Comparison of ENCODE assay signal across 13 mouse cellular contexts in the genomic region with DNA sequence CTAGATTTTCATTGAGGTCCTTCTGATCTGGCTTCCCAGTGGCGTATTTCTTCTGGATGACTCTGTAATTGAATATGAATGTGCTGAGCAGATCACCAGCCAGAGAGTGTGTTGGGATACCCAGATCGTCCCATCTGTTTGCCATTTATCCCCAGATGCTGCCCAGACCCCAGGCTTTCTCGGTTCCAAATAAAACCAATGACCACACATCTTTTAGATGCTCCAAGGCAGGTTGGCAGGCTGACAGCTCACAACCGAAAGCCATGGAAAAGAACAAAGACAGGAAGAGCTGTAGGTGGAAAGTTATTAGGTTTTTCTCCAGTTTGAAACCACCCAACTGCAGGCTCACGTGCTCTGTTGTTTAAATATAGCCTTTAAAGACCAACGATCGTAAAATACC.
DNase-seq lines count a peak whose midpoint lies in the region; ATAC-seq and TF ChIP-seq lines count a peak whose summit lies in the region.
"Had no signal": no experiment of that assay in that cellular context is flagged by ENCODE, and none has a peak within 500 bp of the region (broad histone marks: within the 10 kb centered on the region; RNA-seq: fewer than 3 reads in every experiment).

No protein-coding gene starts in this region.

- TF ChIP-seq POLR2A in limb, embryonic 14.5 days (IDR thresholded peaks at IDR 0.05; ENCODE audit: borderline replicate concordance, extremely low read depth, insufficient read depth, insufficient read length) = no peak

- ATAC-seq in hindbrain, postnatal 0 days = no peak
- ATAC-seq in limb, embryonic 14.5 days (ENCODE audit: low FRiP score, low read depth) = peak; percentile 76
- ATAC-seq in liver, postnatal 0 days = no peak
- ATAC-seq: intestine, embryonic 15.5 days had no signal

- peak; percentile 47 for DNase-seq in hindbrain, postnatal 0 days (ENCODE audit: low spot score)
- no peak for DNase-seq in hindbrain, embryonic 10.5 days (ENCODE audit: low spot score)
- peak; percentile 54 for DNase-seq in embryonic facial prominence, embryonic 10.5 days (ENCODE audit: low spot score)
- DNase-seq in heart, adult 9 months (ENCODE audit: low spot score in 2 of 2) = peak; percentile 47 to 58
- DNase-seq in limb, embryonic 14.5 days (ENCODE audit: low spot score) = peak; percentile 84
- no peak for DNase-seq in adrenal gland, postnatal 14 days
- DNase-seq in liver, postnatal 0 days = no peak
- no peak for DNase-seq in layer of hippocampus, postnatal 36 days
- DNase-seq: cerebellum, adult 9-10 months had no signal

- 65% methylated on average over 7 of the region's 7 CpGs for WGBS in hindbrain, postnatal 0 days
- WGBS in hindbrain, embryonic 10.5 days = 81% methylated on average over 7 of the region's 7 CpGs
- WGBS in embryonic facial prominence, embryonic 10.5 days = 69% methylated on average over 7 of the region's 7 CpGs
- WGBS in limb, embryonic 14.5 days = 24% methylated on average over 7 of the region's 7 CpGs
- 76% methylated on average over 7 of the region's 7 CpGs for WGBS in liver, postnatal 0 days (ENCODE audit: insufficient replicate concordance)

- H3K9me3 ChIP-seq in hindbrain, postnatal 0 days (ENCODE audit: low read length) = no peaks in the 10 kb centered on the region
- H3K9me3 ChIP-seq in hindbrain, embryonic 10.5 days = 0 out of 2 replicates have a peak, but pooled peaks cover under 1% of the 10 kb centered on the region
- no peaks in the 10 kb centered on the region for H3K9me3 ChIP-seq in embryonic facial prominence, embryonic 10.5 days
- H3K9me3 ChIP-seq in limb, embryonic 14.5 days (ENCODE audit: control insufficient read depth, low read length) = no peaks in the 10 kb centered on the region
- H3K9me3 ChIP-seq in liver, postnatal 0 days (ENCODE audit: low read length) = no peaks in the 10 kb centered on the region
- H3K9me3 ChIP-seq: intestine, embryonic 15.5 days; midbrain, embryonic 12.5 days; stomach, embryonic 15.5 days had no signal

- no peak overlapping the region for H3K27ac ChIP-seq in hindbrain, postnatal 0 days
- no peak overlapping the region for H3K27ac ChIP-seq in hindbrain, embryonic 10.5 days
- no peak overlapping the region for H3K27ac ChIP-seq in embryonic facial prominence, embryonic 10.5 days (replicated peaks)
- H3K27ac ChIP-seq in limb, embryonic 14.5 days (replicated peaks; ENCODE audit: low read depth, low read length) = peak overlapping the region; percentile 67; the same call in 1 of the 2 replicates
- H3K27ac ChIP-seq in liver, postnatal 0 days (ENCODE audit: low read depth) = no peak overlapping the region
- H3K27ac ChIP-seq: midbrain, embryonic 12.5 days; stomach, embryonic 15.5 days had no signal

- no peaks in the 10 kb centered on the region; the same call in 1 of the 2 replicates for H3K36me3 ChIP-seq in hindbrain, postnatal 0 days (ENCODE audit: insufficient read depth, low read length)
- H3K36me3 ChIP-seq in hindbrain, embryonic 10.5 days = peaks cover 14% of the 10 kb centered on the region
- peaks cover 19% of the 10 kb centered on the region for H3K36me3 ChIP-seq in embryonic facial prominence, embryonic 10.5 days (replicated peaks)
- peaks cover 15% of the 10 kb centered on the region for H3K36me3 ChIP-seq in limb, embryonic 14.5 days (ENCODE audit: control insufficient read depth, insufficient read depth, low read length)
- H3K36me3 ChIP-seq in liver, postnatal 0 days (replicated peaks; ENCODE audit: insufficient read depth, low read length) = no peaks in the 10 kb centered on the region; the same call in 1 of the 2 replicates
- H3K36me3 ChIP-seq: midbrain, embryonic 12.5 days had no signal

- H3K4me1 ChIP-seq in hindbrain, postnatal 0 days (ENCODE audit: insufficient read depth, low read length) = no peaks in the 10 kb centered on the region
- H3K4me1 ChIP-seq in hindbrain, embryonic 10.5 days (replicated peaks) = no peaks in the 10 kb centered on the region
- H3K4me1 ChIP-seq in embryonic facial prominence, embryonic 10.5 days = peaks cover 8% of the 10 kb centered on the region; the same call in 1 of the 2 replicates
- H3K4me1 ChIP-seq in limb, embryonic 14.5 days (ENCODE audit: control insufficient read depth, insufficient read depth, low read length) = peaks cover 13% of the 10 kb centered on the region
- H3K4me1 ChIP-seq in liver, postnatal 0 days (ENCODE audit: insufficient read depth) = no peaks in the 10 kb centered on the region
- H3K4me1 ChIP-seq: intestine, embryonic 15.5 days; midbrain, embryonic 12.5 days; stomach, embryonic 15.5 days had no signal

- no peaks in the 10 kb centered on the region for H3K27me3 ChIP-seq in hindbrain, postnatal 0 days (ENCODE audit: insufficient read depth, low read length)
- no peaks in the 10 kb centered on the region for H3K27me3 ChIP-seq in hindbrain, embryonic 10.5 days (ENCODE audit: insufficient read depth, poor library complexity, severe bottlenecking)
- no peaks in the 10 kb centered on the region for H3K27me3 ChIP-seq in embryonic facial prominence, embryonic 10.5 days (replicated peaks; ENCODE audit: low read depth, poor library complexity, severe bottlenecking)
- no peaks in the 10 kb centered on the region for H3K27me3 ChIP-seq in limb, embryonic 14.5 days (ENCODE audit: control insufficient read depth, insufficient read depth, low read length)
- H3K27me3 ChIP-seq in liver, postnatal 0 days (ENCODE audit: insufficient read depth, low read length) = no peaks in the 10 kb centered on the region
- H3K27me3 ChIP-seq: intestine, embryonic 15.5 days; midbrain, embryonic 12.5 days; stomach, embryonic 15.5 days had no signal

- no peak overlapping the region for H3K9ac ChIP-seq in hindbrain, postnatal 0 days (replicated peaks; ENCODE audit: low read length)
- no peak overlapping the region for H3K9ac ChIP-seq in limb, embryonic 14.5 days (ENCODE audit: low read depth, low read length, severe bottlenecking)
- no peak overlapping the region for H3K9ac ChIP-seq in liver, postnatal 0 days (replicated peaks)
- H3K9ac ChIP-seq: intestine, embryonic 15.5 days; midbrain, embryonic 12.5 days; stomach, embryonic 15.5 days had no signal

- no peak overlapping the region for H3K4me2 ChIP-seq in hindbrain, postnatal 0 days (ENCODE audit: low read depth, low read length)
- no peak overlapping the region for H3K4me2 ChIP-seq in limb, embryonic 14.5 days (replicated peaks; ENCODE audit: low read depth, low read length, severe bottlenecking)
- H3K4me2 ChIP-seq in liver, postnatal 0 days (ENCODE audit: low read depth, low read length) = no peak overlapping the region
- H3K4me2 ChIP-seq: intestine, embryonic 15.5 days; liver, embryonic 11.5 days; midbrain, embryonic 12.5 days; stomach, embryonic 15.5 days had no signal

- TF ChIP-seq EP300 in liver, postnatal 0 days (IDR thresholded peaks at IDR 0.05; ENCODE audit: low read depth) = no peak

- no peak for TF ChIP-seq CTCF in hindbrain, postnatal 0 days (IDR thresholded peaks at IDR 0.05; ENCODE audit: low read depth)
- no peak for TF ChIP-seq CTCF in liver, postnatal 0 days (IDR thresholded peaks at IDR 0.05; ENCODE audit: low read depth)

- no peak overlapping the region for H3K4me3 ChIP-seq in hindbrain, postnatal 0 days (ENCODE audit: low read length)
- H3K4me3 ChIP-seq in hindbrain, embryonic 10.5 days = no peak overlapping the region
- H3K4me3 ChIP-seq in embryonic facial prominence, embryonic 10.5 days = no peak overlapping the region
- no peak overlapping the region for H3K4me3 ChIP-seq in limb, embryonic 14.5 days (replicated peaks; ENCODE audit: low read length)
- no peak overlapping the region for H3K4me3 ChIP-seq in liver, postnatal 0 days (ENCODE audit: low read depth, low read length)
- H3K4me3 ChIP-seq: intestine, embryonic 15.5 days; midbrain, embryonic 12.5 days; stomach, embryonic 15.5 days had no signal

Comparison
In these comparisons a context has a peak if more than half of its experiments do, and no peak if none do; other contexts are left out.
1. DNase-seq: peak in hindbrain, postnatal 0 days (single experiment), embryonic facial prominence, embryonic 10.5 days (single experiment), heart, adult 9 months (2 of 2) and limb, embryonic 14.5 days (single experiment); none in hindbrain, embryonic 10.5 days (single experiment), adrenal gland, postnatal 14 days (single experiment), liver, postnatal 0 days (single experiment) and layer of hippocampus, postnatal 36 days (0 of 2).